Mouse (Mus musculus) erythroid progenitor cell, adult 5-6 weeks (primary cell): Measurements from ENCODE around the gene Gm47289. TPM values are rescaled to one million over a fixed set of nuclear protein-coding genes. Genes with fewer than 3 reads are reported as not detected.

ENCODE experiments used
- total RNA-seq, 2 experiments: library from RNA; stranded (forward) in 1 of 2; stranded (reverse) in 1 of 2; fragments of 150-400 nt in 1 of 2; fragments of 186-747, 209-891 nt in 1 of 2; gene quantifications; 2 replicates each; pipeline versions ENCODE4 v1.2.3 to v1.2.4; 2015 to 2017; ENCODE audit warnings: low replicate concordance in 2 of 2

The Gm47289 gene
- total RNA-seq, 2 experiments from 2014 or later: not detected

Other genes starting within 250 kb of the Gm47289 start
- gene Ctdspl, start 232.7 kb upstream of the Gm47289 start, total RNA-seq (2015; ENCODE audit: low replicate concordance): 0.72 and 4.2 TPM in 2 replicates
- gene Ctdspl, start 232.7 kb upstream of the Gm47289 start, total RNA-seq (2017; ENCODE audit: low replicate concordance): 0.38 and 2.2 TPM in 2 replicates
- 1.8 TPM in 1 of 2 replicates, not detected in the other for gene Vill, start 106.4 kb upstream of the Gm47289 start, total RNA-seq (2015; ENCODE audit: low replicate concordance)
- 1.9 TPM in 1 of 2 replicates, not detected in the other for gene Vill, start 106.4 kb upstream of the Gm47289 start, total RNA-seq (2017; ENCODE audit: low replicate concordance)
- gene Plcd1, start 65.7 kb upstream of the Gm47289 start, total RNA-seq (2015; ENCODE audit: low replicate concordance): not detected in 2 replicates
- not detected in 2 replicates for gene Plcd1, start 65.7 kb upstream of the Gm47289 start, total RNA-seq (2017; ENCODE audit: low replicate concordance)
- gene Dlec1, start 56.7 kb upstream of the Gm47289 start, total RNA-seq (2015; ENCODE audit: low replicate concordance): 0.36 TPM in 1 of 2 replicates, not detected in the other
- not detected in 2 replicates for gene Dlec1, start 56.7 kb upstream of the Gm47289 start, total RNA-seq (2017; ENCODE audit: low replicate concordance)
- gene Acaa1b, start 2.1 kb upstream of the Gm47289 start, total RNA-seq (2015; ENCODE audit: low replicate concordance): not detected in 2 replicates
- gene Acaa1b, start 2.1 kb upstream of the Gm47289 start, total RNA-seq (2017; ENCODE audit: low replicate concordance): not detected in 2 replicates
- not detected in 2 replicates for gene Slc22a13, start 49.9 kb downstream of the Gm47289 start, total RNA-seq (2015; ENCODE audit: low replicate concordance)
- gene Slc22a13, start 49.9 kb downstream of the Gm47289 start, total RNA-seq (2017; ENCODE audit: low replicate concordance): not detected in 2 replicates
- 20.9 and 48.6 TPM in 2 replicates for gene Oxsr1, start 163.3 kb downstream of the Gm47289 start, total RNA-seq (2015; ENCODE audit: low replicate concordance)
- gene Oxsr1, start 163.3 kb downstream of the Gm47289 start, total RNA-seq (2017; ENCODE audit: low replicate concordance): 35.0 and 37.1 TPM in 2 replicates
- 5.9 and 10.8 TPM in 2 replicates for gene Acaa1a, start 180.5 kb downstream of the Gm47289 start, total RNA-seq (2015; ENCODE audit: low replicate concordance)
- 5.2 and 5.4 TPM in 2 replicates for gene Acaa1a, start 180.5 kb downstream of the Gm47289 start, total RNA-seq (2017; ENCODE audit: low replicate concordance)
- 22.6 and 25.9 TPM in 2 replicates for gene Myd88, start 182.2 kb downstream of the Gm47289 start, total RNA-seq (2015; ENCODE audit: low replicate concordance)
- 5.9 and 14.0 TPM in 2 replicates for gene Myd88, start 182.2 kb downstream of the Gm47289 start, total RNA-seq (2017; ENCODE audit: low replicate concordance)
- gene Xylb, start 198.2 kb downstream of the Gm47289 start, total RNA-seq (2015; ENCODE audit: low replicate concordance): not detected in 2 replicates
- gene Xylb, start 198.2 kb downstream of the Gm47289 start, total RNA-seq (2017; ENCODE audit: low replicate concordance): not detected in 2 replicates
- not detected in 2 replicates for gene Slc22a14, start 206.4 kb downstream of the Gm47289 start, total RNA-seq (2015; ENCODE audit: low replicate concordance)
- gene Slc22a14, start 206.4 kb downstream of the Gm47289 start, total RNA-seq (2017; ENCODE audit: low replicate concordance): not detected in 2 replicates
- not detected in 2 replicates for gene Acvr2b, start 243.0 kb downstream of the Gm47289 start, total RNA-seq (2015; ENCODE audit: low replicate concordance)
- 0.26 TPM in 1 of 2 replicates, not detected in the other for gene Acvr2b, start 243.0 kb downstream of the Gm47289 start, total RNA-seq (2017; ENCODE audit: low replicate concordance)